Mouse (Mus musculus): ENCODE results near the gene Inka1.

DNA sequence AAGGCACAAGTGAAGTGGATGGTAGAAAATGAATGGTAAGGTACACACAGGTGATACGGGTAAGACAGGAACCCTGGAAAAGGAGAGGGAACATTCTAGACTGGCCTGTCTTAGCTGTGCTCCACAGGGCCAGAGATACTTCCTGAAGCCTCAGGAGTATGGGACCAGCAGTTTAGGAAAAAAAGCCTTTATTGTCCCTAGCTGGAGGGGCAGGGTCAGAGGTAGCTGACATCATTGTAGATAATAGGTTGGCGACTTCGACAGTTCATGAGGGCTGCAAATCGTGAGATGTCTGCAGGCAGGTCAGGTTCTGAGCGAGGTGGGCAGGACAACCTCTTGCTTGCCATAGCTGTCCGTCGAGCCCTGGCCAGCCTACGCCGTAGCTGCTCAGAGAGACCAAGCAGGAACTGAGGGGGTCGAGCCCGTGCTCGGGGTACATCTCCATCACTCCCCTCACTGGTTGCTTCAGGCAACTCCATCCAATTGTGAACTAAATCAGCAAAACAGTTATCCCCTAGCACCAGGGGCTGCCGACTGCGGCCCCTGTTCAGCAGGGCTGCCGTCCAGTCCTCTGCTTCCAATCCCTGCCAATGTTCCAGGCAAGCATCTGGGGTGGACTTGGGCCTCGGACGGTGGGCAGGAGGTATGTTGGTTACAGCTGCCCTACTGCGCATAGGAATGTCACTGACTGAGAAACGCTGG lies 1.5 kb downstream of the Inka1 start:
- no peak for TF ChIP-seq EP300 (optimal IDR thresholded peaks at IDR 0.05)
- TF ChIP-seq CTCF (IDR thresholded peaks at IDR 0.05; ENCODE audit: low read depth), result no peak
